Mouse (Mus musculus) myocyte (in vitro differentiated cells): ENCODE measurements around the gene Lst1.

Experiments used
- MAX ChIP-seq: IDR thresholded peaks from one replicate; pipeline ENCODE4 v1.6.1; 2011; ENCODE audit warnings: low read depth, mild to moderate bottlenecking, control low read depth
- MYOD1 ChIP-seq, 3 experiments: IDR thresholded peaks; one replicate each; pipeline ENCODE4 v1.6.1; 2011; ENCODE audit warnings: control low read depth in 2 of 3, low read depth in 2 of 3, mild to moderate bottlenecking in 2 of 3, moderate library complexity in 1 of 3; ENCODE audit not compliant: insufficient read length in 2 of 3, control insufficient read depth in 1 of 3
- POLR2A ChIP-seq: IDR thresholded peaks from one replicate; pipeline ENCODE4 v1.6.1; 2011; ENCODE audit warnings: low read depth, mild to moderate bottlenecking, control low read depth, moderate library complexity; ENCODE audit not compliant: insufficient read length
- POLR2AphosphoS2 ChIP-seq: IDR thresholded peaks from one replicate; pipeline ENCODE4 v1.6.1; 2011; ENCODE audit warnings: low read depth, control low read depth; ENCODE audit not compliant: insufficient read length
- TCF3 ChIP-seq: IDR thresholded peaks from one replicate; pipeline ENCODE4 v1.6.1; 2011; ENCODE audit warnings: low read depth, control low read depth; ENCODE audit not compliant: insufficient read length

- no peak for TF ChIP-seq MYOD1 (IDR thresholded peaks at IDR 0.05; ENCODE audit: control insufficient read depth in 1 of 3, insufficient read length in 2 of 3, low read depth in 2 of 3)
- TF ChIP-seq POLR2A = no peak
- no peak for TF ChIP-seq MAX
- TF ChIP-seq POLR2AphosphoS2 = no peak
- TF ChIP-seq TCF3 = no peak
Observed at GRCm38 (mm10) chr17:35225456-35225855, 37.2 kb upstream of the Lst1 start.
